Mouse (Mus musculus) embryonic facial prominence, embryonic 11.5 days (tissue): Measurements from ENCODE around the gene Pilra. TPM values are rescaled to one million over a fixed set of nuclear protein-coding genes. Genes with fewer than 3 reads are reported as not detected.

ENCODE experiments used
- ATAC-seq: fragments of 200-750 bp; cut with Nextera tagmentation; replicated peaks from 2 replicates; pipeline ENCODE4 v1.8.0; 2017; ENCODE audit warnings: low read depth; ENCODE audit not compliant: insufficient number of reproducible peaks, low FRiP score, low TSS enrichment
- DNase-seq: peaks from one replicate; pipeline ENCODE4 v3.0.0-alpha.2; 2015; ENCODE audit warnings: low spot score
- H3K27ac ChIP-seq: fragments of 300-500 bp; sonication (generic); replicated peaks from 2 replicates; pipeline ENCODE4 v1.5.1; 2014; ENCODE audit warnings: mild to moderate bottlenecking, low read depth, low read length, control low read depth
- H3K27me3 ChIP-seq: fragments of 300-500 bp; sonication (generic); 2 replicates; pipeline ENCODE4 v1.6.1; 2014; ENCODE audit warnings: mild to moderate bottlenecking, low read length, moderate library complexity, mixed read lengths; ENCODE audit not compliant: control insufficient read depth, insufficient read depth
- H3K36me3 ChIP-seq: fragments of 300-500 bp; sonication (generic); replicated peaks from 2 replicates; pipeline ENCODE4 v1.6.1; 2014; ENCODE audit warnings: low read depth, mild to moderate bottlenecking, low read length, moderate library complexity, mixed read lengths; ENCODE audit not compliant: control insufficient read depth, insufficient read depth
- H3K4me1 ChIP-seq: fragments of 300-500 bp; sonication (generic); 2 replicates; pipeline ENCODE4 v1.6.1; 2014; ENCODE audit warnings: low read length, mixed read lengths; ENCODE audit not compliant: control insufficient read depth, insufficient read depth
- H3K4me2 ChIP-seq: fragments of 300-500 bp; sonication (generic); 2 replicates; pipeline ENCODE4 v1.6.1; 2014; ENCODE audit warnings: low read depth, mild to moderate bottlenecking, control low read depth, low read length, moderate library complexity
- H3K4me3 ChIP-seq: fragments of 300-500 bp; sonication (generic); 2 replicates; pipeline ENCODE4 v1.5.1; 2014; ENCODE audit warnings: low read depth, low read length, control low read depth
- H3K9ac ChIP-seq: fragments of 300-500 bp; sonication (generic); replicated peaks from 2 replicates; pipeline ENCODE4 v1.6.1; 2014; ENCODE audit warnings: mild to moderate bottlenecking, control low read depth, low read length
- H3K9me3 ChIP-seq: fragments of 300-500 bp; sonication (generic); replicated peaks from 2 replicates; pipeline ENCODE4 v1.6.1; 2016; ENCODE audit warnings: mild to moderate bottlenecking, low read length, inconsistent platforms, mixed read lengths; ENCODE audit not compliant: control insufficient read depth
- WGBS: fragments of 180-500 bp; shearing (Covaris S2); extraction: QIAGEN DNeasy Blood & Tissue Kit; methylation state at CpG from one replicate; pipeline ENCODE4 v1.1.7; 2014; 5-methylcytosine and 5-hydroxymethylcytosine counted together
- polyA plus RNA-seq: library from polyadenylated mRNA; unstranded; fragments of >200 nt; fragmentation: Nextera tagmentation; extraction: Ambion mirVana; gene quantifications from 2 replicates; pipeline ENCODE4 v1.2.1, GENCODE M21; 2014

Pilra gene
- polyA plus RNA-seq, 1 experiment from 2014 or later, result 0.28 TPM

DNA sequence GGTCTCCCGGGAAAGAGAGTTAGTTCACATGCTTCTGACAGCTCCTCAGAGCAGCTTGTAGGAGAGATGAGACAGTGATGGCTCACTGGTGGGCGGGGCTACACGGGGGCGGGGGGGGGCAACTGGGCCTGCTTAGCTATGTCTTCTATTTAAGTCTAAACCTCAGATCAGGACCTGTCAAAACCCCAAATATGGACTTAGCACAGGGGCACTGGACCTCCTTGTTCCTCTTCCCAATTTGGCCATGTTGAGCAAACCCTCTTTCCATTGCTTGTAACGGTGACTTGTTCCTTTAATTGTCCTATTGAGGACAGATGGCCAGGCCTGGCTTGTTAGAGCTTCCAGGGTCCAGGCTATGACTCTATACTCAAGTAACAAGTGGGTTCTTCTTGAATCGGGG is 4.6 kb downstream of the Pilra start:
- H3K27me3 ChIP-seq, result no peaks in the 10 kb centered on the region
- no peaks in the 10 kb centered on the region for H3K9me3 ChIP-seq
- DNase-seq (no peak), ATAC-seq (no peak)
- no peak overlapping the region for H3K4me3 ChIP-seq
- H3K9ac ChIP-seq, result no peak overlapping the region
- H3K36me3 ChIP-seq, result no peaks in the 10 kb centered on the region
- H3K27ac ChIP-seq, result no peak overlapping the region
- no peaks in the 10 kb centered on the region for H3K4me1 ChIP-seq
- 76% methylated on average over 6 of the region's 6 CpGs for WGBS
- H3K4me2 ChIP-seq, result no peak overlapping the region

DNA sequence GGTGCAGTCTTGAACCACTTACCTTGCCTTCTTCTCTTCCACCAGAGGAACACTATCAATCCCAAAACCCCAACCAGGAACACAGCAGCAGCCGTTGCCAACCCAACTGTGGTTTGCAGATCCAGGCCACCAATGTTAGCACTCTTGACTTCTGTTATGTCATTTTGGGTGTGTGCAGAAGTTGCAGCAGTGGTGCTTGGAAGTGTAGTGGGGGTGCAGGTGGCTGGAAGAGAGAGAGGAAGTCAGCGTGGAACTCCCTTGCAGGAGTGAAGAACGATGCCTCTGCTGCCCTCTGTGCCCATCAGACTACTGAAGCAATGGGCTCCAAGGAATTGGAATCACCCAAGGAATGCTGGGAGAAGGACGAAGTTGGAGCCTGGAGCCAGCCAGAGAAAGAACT is 5.0 kb downstream of the Pilra start:
- H3K27me3 ChIP-seq, result no peaks in the 10 kb centered on the region
- no peaks in the 10 kb centered on the region for H3K9me3 ChIP-seq
- DNase-seq, result no peak
- no peak overlapping the region for H3K9ac ChIP-seq
- no peak overlapping the region for H3K27ac ChIP-seq
- H3K4me2 ChIP-seq, result no peak overlapping the region
- no peaks in the 10 kb centered on the region for H3K36me3 ChIP-seq
- 79% methylated on average over 4 of the region's 4 CpGs for WGBS
- no peak overlapping the region for H3K4me3 ChIP-seq
- no peaks in the 10 kb centered on the region for H3K4me1 ChIP-seq
- no peak for ATAC-seq

DNA sequence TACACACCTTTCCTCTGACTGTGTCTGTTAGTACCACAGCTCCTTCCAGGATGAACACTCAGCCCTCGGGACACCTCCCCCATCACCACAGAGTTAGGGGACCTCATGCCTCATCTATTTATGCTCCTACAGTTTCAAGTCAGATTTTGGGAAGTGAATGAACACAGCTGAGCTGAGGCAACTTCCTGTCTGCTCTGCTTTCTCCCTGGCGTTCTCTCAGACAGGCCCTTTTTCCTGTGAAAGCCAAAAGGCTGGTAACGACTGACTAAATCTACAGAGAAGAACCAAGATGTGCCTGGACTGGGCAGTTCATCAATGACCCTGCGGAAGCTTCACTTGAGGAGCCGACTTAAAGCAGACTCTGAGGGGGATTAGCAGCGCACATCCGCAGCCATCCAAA is 5.8 kb downstream of the Pilra start:
- H3K27me3 ChIP-seq, result no peaks in the 10 kb centered on the region
- no peak overlapping the region for H3K4me3 ChIP-seq
- no peaks in the 10 kb centered on the region for H3K36me3 ChIP-seq
- DNase-seq (no peak), ATAC-seq (no peak)
- 77% methylated on average over 7 of the region's 7 CpGs for WGBS
- H3K9ac ChIP-seq, result no peak overlapping the region
- no peak overlapping the region for H3K27ac ChIP-seq
- H3K4me1 ChIP-seq, result no peaks in the 10 kb centered on the region
- no peak overlapping the region for H3K4me2 ChIP-seq
- H3K9me3 ChIP-seq, result no peaks in the 10 kb centered on the region

DNA sequence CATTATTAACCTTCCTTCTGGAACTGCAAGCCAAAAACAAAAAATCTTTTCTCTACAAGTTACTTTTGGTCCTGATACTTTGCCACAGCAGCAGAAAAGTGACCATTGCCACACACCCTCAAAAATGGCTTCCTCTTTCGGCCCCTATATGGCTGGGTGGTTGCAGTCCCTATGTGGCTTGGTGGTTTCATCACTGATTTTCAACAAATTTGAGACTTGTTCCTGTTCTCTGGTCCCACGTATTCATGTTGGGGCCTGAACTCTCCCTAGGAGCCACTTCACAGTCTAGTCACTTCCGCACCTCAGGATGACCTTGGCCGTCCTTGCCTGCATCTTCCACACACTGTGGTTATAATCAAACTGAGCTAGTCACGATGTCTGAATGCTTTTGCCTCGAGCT is 7.4 kb downstream of the Pilra start:
- no peaks in the 10 kb centered on the region for H3K4me1 ChIP-seq
- H3K27me3 ChIP-seq, result no peaks in the 10 kb centered on the region
- 87% methylated on average over 6 of the region's 6 CpGs for WGBS

DNA sequence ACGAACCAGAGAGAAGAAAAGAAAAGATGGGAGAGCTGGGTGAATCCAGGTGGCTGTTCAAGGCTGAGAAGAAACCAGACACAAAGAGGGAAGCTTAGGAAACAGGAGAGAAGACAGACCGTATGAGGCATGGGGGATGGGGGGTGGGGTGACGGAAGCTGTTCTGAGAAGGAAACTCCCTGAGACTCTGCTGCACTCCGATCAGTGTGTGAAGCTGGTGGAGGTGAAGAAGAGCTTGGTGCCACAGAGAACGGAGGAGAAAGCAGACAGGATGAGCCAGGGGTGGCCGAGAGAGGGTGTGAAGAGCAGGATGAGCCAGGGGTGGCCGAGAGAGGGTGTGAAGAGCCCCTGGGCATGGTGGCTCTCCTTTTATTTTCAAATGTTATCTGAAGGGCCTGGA is 9.7 kb downstream of the Pilra start:
- no peak for ATAC-seq
- no peak for DNase-seq
- WGBS, result 61% methylated on average over 7 of the region's 7 CpGs

More for the DNA sequence above, 7.4 kb downstream of the Pilra start:
- Histone ChIP-seq H3K4me3 (no peak overlapping the region), H3K27ac (no peak overlapping the region), H3K36me3 (no peaks in the 10 kb centered on the region), H3K4me2 (no peak overlapping the region), H3K9me3 (no peaks in the 10 kb centered on the region), H3K9ac (no peak overlapping the region)
- DNase-seq, result no peak
- ATAC-seq, result no peak

DNA sequence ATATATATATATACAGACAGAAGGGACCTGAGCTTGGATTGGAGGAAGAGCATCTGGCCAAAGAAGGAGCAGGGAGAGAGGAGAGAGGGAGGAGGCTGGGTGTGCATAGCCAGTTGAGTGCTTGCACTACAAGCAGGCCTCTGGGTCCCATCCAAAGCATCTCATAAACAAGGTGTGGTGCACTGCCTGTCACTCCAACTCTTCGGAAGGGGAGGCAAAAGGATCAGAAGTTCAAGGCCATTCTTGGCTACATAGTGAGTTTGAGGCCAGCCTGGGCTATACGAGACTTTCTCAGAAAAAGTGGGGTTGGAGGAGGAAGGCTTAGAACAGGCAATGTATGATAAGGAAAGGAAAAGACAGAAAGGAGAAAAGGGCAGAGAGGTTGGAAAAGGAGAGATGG is 10.1 kb downstream of the Pilra start:
- H3K4me3 ChIP-seq, result no peak overlapping the region

More for the DNA sequence above, 9.7 kb downstream of the Pilra start:
- no peak overlapping the region for H3K27ac ChIP-seq
- no peak overlapping the region for H3K9ac ChIP-seq
- no peak overlapping the region for H3K4me3 ChIP-seq
- no peaks in the 10 kb centered on the region for H3K36me3 ChIP-seq
- H3K9me3 ChIP-seq, result no peaks in the 10 kb centered on the region
- no peaks in the 10 kb centered on the region for H3K27me3 ChIP-seq
- H3K4me2 ChIP-seq, result no peak overlapping the region
- H3K4me1 ChIP-seq, result no peaks in the 10 kb centered on the region

DNA sequence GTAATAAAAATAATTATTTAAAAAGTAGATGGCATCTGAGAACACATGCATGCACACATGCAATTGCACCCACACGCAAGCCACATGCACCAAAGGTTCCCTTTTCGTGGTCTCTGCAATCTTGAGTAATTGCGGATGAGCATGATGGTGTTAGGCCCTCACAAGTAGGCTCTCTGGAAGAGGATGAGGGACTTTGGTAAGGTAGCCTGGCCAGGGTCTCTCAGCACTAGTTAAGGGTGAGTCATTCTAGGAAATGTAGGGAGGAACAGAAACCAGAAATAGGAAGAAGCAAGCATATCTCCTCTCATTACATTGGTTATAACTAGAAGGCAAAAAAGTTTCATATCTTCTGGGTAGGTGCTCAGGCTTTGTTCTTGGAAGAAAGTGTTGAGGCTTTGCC is 11.1 kb downstream of the Pilra start:
- H3K4me2 ChIP-seq, result no peak overlapping the region
- no peaks in the 10 kb centered on the region for H3K4me1 ChIP-seq
- H3K36me3 ChIP-seq, result no peaks in the 10 kb centered on the region
- H3K27ac ChIP-seq, result no peak overlapping the region
- H3K27me3 ChIP-seq, result no peaks in the 10 kb centered on the region
- no peak overlapping the region for H3K9ac ChIP-seq
- no peak for DNase-seq
- no peaks in the 10 kb centered on the region for H3K9me3 ChIP-seq
- no peak for ATAC-seq
- no peak overlapping the region for H3K4me3 ChIP-seq
- WGBS, result 86% methylated on average over 3 of the region's 3 CpGs

More for the DNA sequence above, 10.1 kb downstream of the Pilra start:
- Histone ChIP-seq H3K9ac (no peak overlapping the region), H3K36me3 (no peaks in the 10 kb centered on the region), H3K27ac (no peak overlapping the region), H3K9me3 (no peaks in the 10 kb centered on the region), H3K27me3 (no peaks in the 10 kb centered on the region), H3K4me1 (no peaks in the 10 kb centered on the region), H3K4me2 (no peak overlapping the region)
- DNase-seq (no peak), ATAC-seq (no peak)
- WGBS, result 83% methylated on average over 2 of the region's 2 CpGs

DNA sequence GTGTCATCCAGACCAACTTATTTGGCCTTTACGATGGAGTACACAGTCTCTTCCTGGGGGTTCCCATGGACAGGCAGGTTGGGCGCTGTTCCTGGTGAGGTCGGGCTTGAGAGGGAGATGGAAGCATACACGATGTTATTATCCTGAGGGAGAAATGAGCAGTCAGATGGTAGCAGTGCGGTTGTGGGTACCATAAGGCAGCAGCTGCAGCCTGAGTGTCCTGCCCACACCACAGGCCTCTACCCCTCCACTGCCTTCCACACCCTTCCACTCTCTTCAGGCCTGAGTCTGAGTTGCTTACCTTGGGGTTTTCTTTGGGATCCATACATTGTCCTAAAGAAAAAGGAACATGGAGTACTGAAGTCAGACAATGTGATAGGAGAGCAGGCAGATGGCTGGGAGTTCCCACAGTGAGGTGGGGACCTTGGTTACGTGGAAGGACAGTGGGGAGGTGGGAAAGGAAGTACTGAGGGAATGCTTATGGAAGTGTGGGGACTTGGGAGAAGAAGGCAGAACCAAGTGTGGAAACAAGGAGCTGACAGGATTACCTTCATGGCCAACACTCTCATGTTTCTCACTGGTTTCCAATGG is 12.5 kb downstream of the Pilra start:
- H3K27me3 ChIP-seq, result no peaks in the 10 kb centered on the region
- H3K9me3 ChIP-seq, result no peaks in the 10 kb centered on the region
- no peaks in the 10 kb centered on the region for H3K4me1 ChIP-seq
- no peak overlapping the region for H3K4me3 ChIP-seq
- no peaks in the 10 kb centered on the region for H3K36me3 ChIP-seq
- 88% methylated on average over 6 of the region's 6 CpGs for WGBS
- ATAC-seq, result no peak
- no peak overlapping the region for H3K27ac ChIP-seq
- no peak overlapping the region for H3K9ac ChIP-seq
- DNase-seq, result no peak
- H3K4me2 ChIP-seq, result no peak overlapping the region
